Mouse (Mus musculus) neutrophil, adult 83 days (primary cell): ENCODE data around the gene Sfrp2. TPM values are rescaled to one million over a fixed set of nuclear protein-coding genes. Genes with fewer than 3 reads are reported as not detected.

Experiments
- total RNA-seq, 2 experiments: library from RNA; stranded (reverse); gene quantifications; one replicate each; pipeline ENCODE4 v1.2.4; 2023

Gene Sfrp2
- total RNA-seq: not detected

GRCm38 (mm10) chr3:83765871-83766725 is at the start of gene Sfrp2:
TSS of gene Sfrp2 (plus strand) at chr3:83766321.

Other genes with a start within 250 kb of the Sfrp2 start
- 10 to 100 TPM; 80.5 to 88.9 TPM for gene Tlr2, start 75.4 kb downstream of the Sfrp2 start, total RNA-seq